Mouse (Mus musculus): ENCODE data around the gene Caps2.
"Not testable (repeated sequence)": the region's sequence is repeated elsewhere in the genome, so short reads cannot be mapped to it uniquely, and the experiment has no call there.

Caps2 gene

DNA sequence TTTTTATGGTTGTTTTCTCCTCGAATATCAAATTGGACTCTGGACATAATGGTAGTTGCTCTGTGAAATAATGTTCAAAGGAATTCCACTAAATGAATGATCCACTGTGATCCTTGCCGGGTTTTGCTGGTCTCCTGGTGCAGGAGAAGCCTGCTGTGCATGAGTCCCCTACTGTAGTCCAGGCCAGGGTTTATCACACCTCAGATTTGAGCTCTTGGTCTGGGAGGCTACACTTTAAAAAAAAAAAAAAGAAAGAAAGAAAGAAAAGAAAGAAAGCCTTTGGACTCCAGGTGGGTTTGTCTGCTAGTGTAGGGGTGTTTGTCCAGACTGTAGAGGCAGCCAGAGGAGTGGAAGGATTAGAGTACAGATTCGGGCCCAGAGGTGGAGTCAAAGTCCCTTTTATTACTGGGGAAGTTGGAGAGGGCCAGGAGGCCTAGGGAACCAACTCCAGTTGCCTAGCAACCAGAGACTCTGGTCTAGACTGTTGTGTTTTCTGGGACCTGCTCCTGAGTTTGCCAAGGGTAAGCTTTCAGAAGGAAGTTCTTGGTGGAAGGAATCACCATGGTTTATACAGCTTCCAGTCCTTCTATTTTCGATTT lies at the start of gene Caps2:
Caps2 (plus strand) TSS at position 454 of the 599 bp plus-strand sequence.
- DNase-seq (ENCODE audit: low spot score): no peak

- not testable (repeated sequence) for DNase-seq (ENCODE audit: low spot score)
These were observed 38.3 kb upstream of the Caps2 start for GRCm38 (mm10) chr10:112125090-112125489.

DNA sequence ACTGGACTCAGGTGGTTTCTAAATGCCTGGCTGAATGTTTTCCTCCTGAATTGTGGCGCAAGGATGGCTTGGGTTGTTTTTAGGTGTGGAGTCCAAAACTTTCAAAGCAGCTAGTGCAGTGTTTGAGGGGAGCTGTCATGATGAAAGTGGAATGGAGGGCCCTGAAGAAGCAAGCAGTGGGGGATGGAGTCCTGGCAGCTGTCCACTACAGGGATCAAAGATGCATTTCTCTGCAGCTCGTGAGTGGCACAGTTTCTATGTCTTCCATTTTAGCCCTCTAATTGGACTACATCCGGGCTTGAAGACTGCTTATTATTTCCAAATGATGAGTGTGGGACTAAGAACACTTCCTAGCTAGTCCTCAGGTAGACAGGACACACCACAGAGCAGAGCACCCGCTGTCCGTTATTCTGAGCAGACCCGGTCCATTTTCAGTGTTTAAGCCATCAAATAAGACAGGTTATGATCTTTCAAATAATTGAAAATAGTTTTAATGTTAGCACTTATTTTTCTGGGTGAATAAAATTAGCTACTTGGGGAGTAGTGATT lies 35.7 kb upstream of the Caps2 start:
- DNase-seq (ENCODE audit: low spot score): not testable (repeated sequence)

GRCm38 (mm10) chr10:112132194-112132593 lies 31.2 kb upstream of the Caps2 start:
- no peak for DNase-seq (ENCODE audit: low spot score)

DNA sequence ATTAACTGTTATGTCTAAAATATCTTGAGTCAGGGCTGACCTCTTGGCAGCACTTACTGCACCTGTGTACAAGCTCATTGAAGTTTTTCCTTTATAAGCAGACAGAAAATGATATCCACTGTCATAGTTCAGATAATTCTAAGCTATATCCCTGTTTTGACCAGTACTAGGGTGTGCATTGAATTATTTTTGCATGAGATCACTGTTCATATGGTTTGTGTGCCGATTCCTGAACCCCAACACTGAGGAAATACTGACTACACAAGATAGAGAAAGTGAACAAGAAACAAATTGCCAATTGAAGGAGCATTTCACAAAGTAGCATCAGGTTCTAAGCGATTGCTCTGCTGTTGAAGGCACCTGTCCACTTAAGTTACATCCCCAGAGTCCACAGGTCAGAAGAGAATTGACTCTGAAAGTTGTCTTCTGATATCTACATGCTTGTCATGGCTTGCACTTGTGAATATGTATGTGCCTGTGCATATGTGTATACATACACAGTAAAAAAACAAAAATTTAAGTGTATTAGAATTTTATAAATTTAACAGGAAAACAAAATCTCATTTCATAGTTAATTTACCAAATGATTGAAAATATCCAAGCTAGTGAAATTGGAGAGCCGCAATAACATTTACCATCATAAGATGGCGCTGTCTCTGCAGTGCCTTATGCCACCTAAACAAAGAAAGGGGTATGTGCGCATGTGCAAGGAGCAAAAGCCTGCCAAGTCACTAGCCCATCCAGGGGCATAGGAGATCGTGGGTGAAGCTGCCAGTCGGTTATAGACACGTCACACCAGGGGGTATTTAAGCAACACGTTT lies 25.2 kb upstream of the Caps2 start:
- no peak for DNase-seq (ENCODE audit: low spot score)

- no peak for DNase-seq (ENCODE audit: low spot score)
These were observed 24.5 kb upstream of the Caps2 start for GRCm38 (mm10) chr10:112138871-112139430.

GRCm38 (mm10) chr10:112139834-112140233 lies 23.6 kb upstream of the Caps2 start:
- DNase-seq (ENCODE audit: low spot score): no peak

DNA sequence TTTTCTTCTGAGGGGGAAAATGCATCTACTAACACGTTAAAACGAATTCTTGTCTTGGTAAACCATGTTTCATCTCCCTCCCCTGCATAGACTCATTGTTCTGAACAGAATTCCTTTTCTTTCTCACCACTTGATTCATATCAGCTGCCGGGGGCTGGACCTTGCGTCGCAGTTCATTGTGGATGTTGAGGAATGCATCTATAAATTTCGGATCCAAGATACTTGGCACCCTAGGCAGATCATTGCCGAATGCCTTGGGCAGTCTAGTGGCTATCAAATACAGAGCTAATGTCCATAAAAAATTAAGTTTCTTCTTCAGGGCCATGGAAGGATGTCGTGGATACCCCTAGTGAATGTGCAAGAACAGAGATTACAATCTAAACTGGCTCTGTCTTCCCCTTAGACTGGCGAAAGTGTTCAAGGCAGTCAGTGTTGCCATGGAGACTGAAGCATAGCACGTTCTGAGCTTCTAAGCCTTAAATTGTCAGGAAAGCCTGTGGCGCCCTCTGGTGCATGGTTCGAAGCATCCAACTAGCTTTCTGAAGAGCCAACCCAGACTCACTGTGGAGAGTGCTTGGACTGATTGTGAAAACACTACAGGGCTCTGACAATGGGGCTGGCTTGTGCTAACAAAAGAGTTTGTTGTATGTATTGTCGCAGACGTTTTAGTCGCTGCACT lies 3.4 kb upstream of the Caps2 start, which contains the start of gene Glipr1l3:
Glipr1l3 (minus strand) TSS at position 446 of the 679 bp plus-strand sequence.
- DNase-seq (ENCODE audit: low spot score): peak; percentile 55

DNA sequence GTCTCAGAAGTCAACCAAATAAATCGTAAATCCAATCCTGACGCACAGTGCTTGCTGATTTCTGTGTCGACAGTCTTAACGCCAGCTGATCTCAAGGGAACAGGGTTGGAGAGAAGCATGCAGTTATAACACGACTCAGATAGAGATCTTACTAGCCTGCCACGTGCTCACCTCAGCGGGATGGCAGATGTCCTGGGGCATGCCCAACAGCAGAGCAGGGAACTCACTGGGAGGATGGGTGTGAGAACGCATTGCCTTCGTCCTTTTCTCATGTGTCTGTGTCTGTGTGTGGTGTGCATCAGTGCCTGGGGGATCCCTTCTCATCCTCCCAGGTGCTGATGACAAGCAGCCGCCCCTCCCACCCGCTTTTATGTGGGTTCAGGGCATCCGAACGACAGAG lies 13.6 kb downstream of the Caps2 start:
- not testable (repeated sequence) for DNase-seq (ENCODE audit: low spot score)

GRCm38 (mm10) chr10:112193919-112194318 lies 30.5 kb downstream of the Caps2 start:
- DNase-seq (ENCODE audit: low spot score): not testable (repeated sequence)

DNA sequence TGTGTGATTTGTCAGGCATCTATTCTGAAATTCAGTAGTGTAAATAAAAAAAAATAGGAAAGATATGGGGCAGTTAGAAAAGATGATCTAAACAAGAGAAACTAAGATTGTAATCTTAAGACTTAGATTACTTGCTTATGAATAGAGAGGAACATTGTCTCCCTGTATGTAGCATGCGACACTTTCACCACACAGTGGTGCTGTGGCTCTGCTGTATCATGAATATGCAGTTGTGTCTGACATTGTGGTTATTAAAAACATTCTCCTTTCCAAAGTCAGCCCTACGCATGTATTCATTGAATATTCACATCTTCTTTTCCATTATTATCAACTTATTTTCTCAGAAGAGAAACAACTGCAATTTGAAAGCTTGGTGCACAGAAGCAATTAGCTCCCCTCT lies 40.0 kb downstream of the Caps2 start:
- no peak for DNase-seq (ENCODE audit: low spot score)

DNA sequence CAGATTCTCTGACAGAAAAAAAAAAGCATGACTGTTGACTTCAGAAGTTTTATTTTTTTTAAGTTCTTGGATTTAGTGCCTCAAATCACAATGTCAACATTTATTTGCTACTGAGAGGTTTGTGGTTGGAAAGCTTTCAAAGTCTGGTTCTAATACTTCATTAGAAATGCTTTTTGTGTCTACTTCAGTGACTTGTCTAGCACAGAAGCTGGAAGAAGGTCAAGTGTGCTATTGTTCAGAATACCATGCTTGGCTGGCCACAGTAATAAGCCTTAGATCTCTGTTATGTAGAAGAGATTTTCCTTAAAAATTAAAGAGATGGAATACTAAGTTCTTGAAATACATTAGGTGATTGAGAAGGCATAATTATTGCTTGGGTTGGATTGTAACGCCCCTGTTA lies 63.7 kb downstream of the Caps2 start:
- DNase-seq (ENCODE audit: low spot score): no peak

GRCm38 (mm10) chr10:112229091-112229843 lies 65.8 kb downstream of the Caps2 start:
- DNase-seq (ENCODE audit: low spot score): not testable (repeated sequence)

- not testable (repeated sequence) for DNase-seq (ENCODE audit: low spot score)
These were observed 69.3 kb downstream of the Caps2 start for GRCm38 (mm10) chr10:112232733-112233132.

DNA sequence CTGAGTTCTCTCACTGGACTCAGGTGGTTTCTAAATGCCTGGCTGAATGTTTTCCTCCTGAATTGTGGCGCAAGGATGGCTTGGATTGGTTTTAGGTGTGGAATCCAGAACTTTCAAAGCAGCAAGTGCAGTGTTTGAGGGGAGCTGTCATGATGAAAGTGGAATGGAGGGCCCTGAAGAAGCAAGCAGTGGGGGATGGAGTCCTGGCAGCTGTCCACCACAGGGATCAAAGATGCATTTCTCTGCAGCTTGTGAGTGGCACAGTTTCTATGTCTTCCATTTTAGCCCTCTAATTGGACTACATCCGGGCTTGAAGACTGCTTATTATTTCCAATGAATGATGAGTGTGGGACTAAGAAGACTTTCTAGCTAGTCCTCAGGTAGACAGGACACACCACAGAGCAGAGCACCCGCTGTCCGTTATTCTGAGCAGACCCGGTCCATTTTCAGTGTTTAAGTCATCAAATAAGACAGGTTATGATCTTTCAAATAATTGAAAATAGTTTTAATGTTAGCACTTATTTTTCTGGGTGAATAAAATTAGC lies 72.0 kb downstream of the Caps2 start:
- not testable (repeated sequence) for DNase-seq (ENCODE audit: low spot score)

DNA sequence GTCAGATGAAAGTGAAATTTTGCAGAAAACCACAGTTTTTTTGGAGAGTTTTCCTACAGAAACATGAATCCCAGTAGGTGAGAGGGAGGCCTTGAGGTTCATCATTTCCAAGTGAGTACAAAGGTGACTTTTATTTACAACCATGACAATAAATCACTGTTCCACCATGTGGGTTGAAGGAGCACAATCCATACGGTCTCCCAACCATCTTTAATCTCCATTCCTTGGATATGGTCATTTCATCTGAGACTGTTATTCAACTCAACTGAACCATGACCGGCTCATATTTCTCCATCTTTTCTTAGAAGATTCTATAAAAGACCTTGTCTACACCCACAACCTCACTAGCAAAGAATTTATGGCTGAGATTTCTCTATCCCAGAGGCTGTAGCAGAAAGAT lies 84.9 kb downstream of the Caps2 start:
- no peak for DNase-seq (ENCODE audit: low spot score)

DNA sequence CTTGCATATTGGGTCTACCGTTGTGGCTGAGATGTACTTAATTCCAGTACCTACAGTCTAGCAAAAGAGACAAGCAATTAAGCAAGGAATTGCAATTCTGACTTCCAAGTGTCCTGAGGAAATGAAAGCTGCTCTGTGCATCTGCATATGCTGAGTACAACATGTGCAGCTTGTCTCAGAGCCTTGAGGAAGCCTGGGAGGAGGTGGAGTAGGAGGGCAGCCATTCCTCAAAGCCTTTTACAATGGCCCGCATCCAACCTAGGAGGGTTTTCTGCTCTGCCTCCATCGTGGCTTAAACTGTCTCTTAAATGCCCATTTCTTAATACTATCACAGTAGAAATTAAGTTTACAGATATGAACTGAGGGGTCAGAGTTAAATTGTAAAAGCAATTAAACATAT lies 100.0 kb downstream of the Caps2 start:
- DNase-seq (ENCODE audit: low spot score): no peak
